Mouse (Mus musculus): Measurements from ENCODE around the gene Sept7.

GRCm38 (mm10) chr9:25252283-25252726 is at the start of gene Sept7:
- TF ChIP-seq TAL1 (IDR thresholded peaks at IDR 0.05; ENCODE audit: low read length): no peak
- no peak for TF ChIP-seq GATA1 (IDR thresholded peaks at IDR 0.05; ENCODE audit: low read length)

Data from erythroblast, embryonic 14.5 days (primary cell).